Mouse (Mus musculus) G1E-ER4 (cell line): ENCODE results near the gene Lin54. TPM values are rescaled to one million over a fixed set of nuclear protein-coding genes. Genes with fewer than 3 reads are reported as not detected.

Source experiments
- GATA1 ChIP-seq: IDR thresholded peaks from one replicate; pipeline ENCODE4 v1.8.0; 2012; ENCODE audit warnings: low read length, inconsistent platforms
- polyA plus RNA-seq: library from polyadenylated mRNA; stranded (reverse); fragments of >175 nt; gene quantifications from 2 replicates; pipeline ENCODE4 v1.2.3, GENCODE M21; 2012

The Lin54 gene
- polyA plus RNA-seq, 1 experiment: 2.1 TPM

- no peak for TF ChIP-seq GATA1
Observed at GRCm38 (mm10) chr5:100437086-100437485, 63.4 kb downstream of the Lin54 start.

- no peak for TF ChIP-seq GATA1
Observed at GRCm38 (mm10) chr5:100430966-100431365, 69.5 kb downstream of the Lin54 start.

- no peak for TF ChIP-seq GATA1
Observed at GRCm38 (mm10) chr5:100430076-100430390, 70.4 kb downstream of the Lin54 start.

- no peak for TF ChIP-seq GATA1
Observed at GRCm38 (mm10) chr5:100429344-100430075, 70.9 kb downstream of the Lin54 start.

- TF ChIP-seq GATA1: no peak
Observed at GRCm38 (mm10) chr5:100428734-100429343, 71.6 kb downstream of the Lin54 start.

GRCm38 (mm10) chr5:100428031-100428733 lies 72.3 kb downstream of the Lin54 start:
- no peak for TF ChIP-seq GATA1

- TF ChIP-seq GATA1: no peak
Observed at GRCm38 (mm10) chr5:100427276-100427675, 73.2 kb downstream of the Lin54 start.

- no peak for TF ChIP-seq GATA1
Observed at GRCm38 (mm10) chr5:100424252-100424651, 76.2 kb downstream of the Lin54 start.

GRCm38 (mm10) chr5:100423626-100424025 lies 76.8 kb downstream of the Lin54 start:
- no peak for TF ChIP-seq GATA1

GRCm38 (mm10) chr5:100418861-100419260 lies 81.6 kb downstream of the Lin54 start:
- no peak for TF ChIP-seq GATA1

GRCm38 (mm10) chr5:100418077-100418476 lies 82.4 kb downstream of the Lin54 start:
- TF ChIP-seq GATA1: no peak

- no peak for TF ChIP-seq GATA1
Observed at GRCm38 (mm10) chr5:100415761-100416590, 84.5 kb downstream of the Lin54 start, which contains the start of gene Sec31a. Sec31a (minus strand) TSS chr5:100416234.

GRCm38 (mm10) chr5:100414474-100415196 lies 85.8 kb downstream of the Lin54 start:
- TF ChIP-seq GATA1: no peak

GRCm38 (mm10) chr5:100412886-100413285 lies 87.6 kb downstream of the Lin54 start:
- TF ChIP-seq GATA1: no peak

- TF ChIP-seq GATA1: no peak
Observed at GRCm38 (mm10) chr5:100410281-100410680, 90.2 kb downstream of the Lin54 start.
